Mouse (Mus musculus) E14TG2a.4 (cell line): ENCODE measurements around the gene Sstr4.

Experiments used
- CTCF ChIP-seq: conservative IDR thresholded peaks from 2 replicates; pipeline ENCODE4 v1.5.1; 2014; ENCODE audit warnings: low read length
- NANOG ChIP-seq: IDR thresholded peaks from 2 replicates; pipeline ENCODE4 v1.6.1; 2014; ENCODE audit warnings: borderline replicate concordance, low read length, mixed read lengths
- POU5F1 ChIP-seq: IDR thresholded peaks from 2 replicates; pipeline ENCODE4 v1.6.1; 2014; ENCODE audit warnings: low read length, borderline replicate concordance

- no peak for TF ChIP-seq CTCF
- no peak for TF ChIP-seq POU5F1
- TF ChIP-seq NANOG = no peak
These were observed 12.1 kb downstream of the Sstr4 start for GRCm38 (mm10) chr2:148406971-148407869.
